Mouse (Mus musculus) thymus, adult 2 months (tissue): Measurements from ENCODE around the gene Whamm.

ENCODE experiments used
- CTCF ChIP-seq: fragments of 200-500 bp; IDR thresholded peaks from 2 replicates; pipeline ENCODE4 v1.5.1; 2012; ENCODE audit warnings: mild to moderate bottlenecking, control low read depth, low read length, moderate library complexity, borderline replicate concordance; ENCODE audit not compliant: control insufficient read depth, poor library complexity, insufficient read depth; ENCODE audit errors: extremely low read depth
- POLR2A ChIP-seq: fragments of 200-500 bp; IDR thresholded peaks from 2 replicates; pipeline ENCODE4 v1.6.1; 2012; ENCODE audit warnings: mild to moderate bottlenecking, low read length, control low read depth, moderate library complexity; ENCODE audit not compliant: control insufficient read depth, poor library complexity, insufficient read depth; ENCODE audit errors: extremely low read depth

GRCm38 (mm10) chr7:81606452-81606851 is 35.4 kb downstream of the Whamm start:
- no peak for TF ChIP-seq CTCF
- TF ChIP-seq POLR2A: no peak
